Mouse (Mus musculus): ENCODE data around the gene Ciart. TPM values are rescaled to one million over a fixed set of nuclear protein-coding genes. Genes with fewer than 3 reads are reported as not detected.

Gene Ciart
- polyA plus RNA-seq, 1 experiment from 2014 or later: 6.4 TPM

GRCm38 (mm10) chr3:95855502-95856089, 26.5 kb downstream of the Ciart start, which contains the start of gene Prpf3:
Gene Prpf3 (minus strand): TSS chr3:95855885.
- Histone ChIP-seq H3K36me3 (ENCODE audit: insufficient read depth) (peaks cover 31% of the 10 kb centered on the region), H3K4me2 (peak within 1 kb of the TSS; percentile 73), H3K27me3 (ENCODE audit: insufficient read depth, low read length) (no peaks in the 10 kb centered on the region), H3K4me1 (ENCODE audit: insufficient read depth) (no peaks in the 10 kb centered on the region; the same call in 1 of the 2 replicates), H3K9ac (peak within 1 kb of the TSS; percentile 70), H3K9me3 (ENCODE audit: low read depth, low read length) (no peaks in the 10 kb centered on the region), H3K27ac (ENCODE audit: low read depth) (peak within 1 kb of the TSS; percentile 82), H3K4me3 (ENCODE audit: low read depth, low read length) (peak within 1 kb of the TSS; percentile 80)
- TF ChIP-seq CTCF (IDR thresholded peaks at IDR 0.05; ENCODE audit: low read depth): no peak
- ATAC-seq (ENCODE audit: insufficient read depth) (peak; percentile 99), DNase-seq (peak; percentile 97)
- WGBS: under 1% methylated on average over 56 of the region's 56 CpGs

GRCm38 (mm10) chr3:95851317-95851716, 30.7 kb downstream of the Ciart start:
- no peaks in the 10 kb centered on the region for H3K9me3 ChIP-seq (ENCODE audit: low read depth, low read length)
- H3K27ac ChIP-seq (ENCODE audit: low read depth): no peak overlapping the region
- 89% methylated on average over 8 of the region's 8 CpGs for WGBS
- H3K36me3 ChIP-seq (ENCODE audit: insufficient read depth): peaks cover 73% of the 10 kb centered on the region
- no peak for TF ChIP-seq CTCF (IDR thresholded peaks at IDR 0.05; ENCODE audit: low read depth)
- H3K4me1 ChIP-seq (ENCODE audit: insufficient read depth): no peaks in the 10 kb centered on the region; the same call in 1 of the 2 replicates
- no peak overlapping the region for H3K4me3 ChIP-seq (ENCODE audit: low read depth, low read length)
- no peak overlapping the region for H3K9ac ChIP-seq
- no peaks in the 10 kb centered on the region for H3K27me3 ChIP-seq (ENCODE audit: insufficient read depth, low read length)
- ATAC-seq (ENCODE audit: insufficient read depth) (no peak), DNase-seq (no peak)
- no peak overlapping the region for H3K4me2 ChIP-seq

GRCm38 (mm10) chr3:95850611-95851010, 31.4 kb downstream of the Ciart start:
- no peak overlapping the region for H3K4me2 ChIP-seq

GRCm38 (mm10) chr3:95842503-95843214, 39.4 kb downstream of the Ciart start:
- Histone ChIP-seq H3K27ac (ENCODE audit: low read depth) (no peak overlapping the region), H3K4me2 (no peak overlapping the region), H3K9ac (no peak overlapping the region), H3K9me3 (ENCODE audit: low read depth, low read length) (no peaks in the 10 kb centered on the region), H3K4me3 (ENCODE audit: low read depth, low read length) (no peak overlapping the region), H3K36me3 (ENCODE audit: insufficient read depth) (peaks cover 95% of the 10 kb centered on the region), H3K27me3 (ENCODE audit: insufficient read depth, low read length) (no peaks in the 10 kb centered on the region), H3K4me1 (ENCODE audit: insufficient read depth) (no peaks in the 10 kb centered on the region)
- WGBS: 79% methylated on average over 3 of the region's 3 CpGs
- DNase-seq (no peak), ATAC-seq (ENCODE audit: insufficient read depth) (no peak)
- no peak for TF ChIP-seq CTCF (IDR thresholded peaks at IDR 0.05; ENCODE audit: low read depth)

More at GRCm38 (mm10) chr3:95850611-95851010, 31.4 kb downstream of the Ciart start:
- Histone ChIP-seq H3K36me3 (ENCODE audit: insufficient read depth) (peaks cover 80% of the 10 kb centered on the region), H3K9me3 (ENCODE audit: low read depth, low read length) (no peaks in the 10 kb centered on the region), H3K4me1 (ENCODE audit: insufficient read depth) (no peaks in the 10 kb centered on the region; the same call in 1 of the 2 replicates), H3K27ac (ENCODE audit: low read depth) (no peak overlapping the region), H3K9ac (no peak overlapping the region), H3K4me3 (ENCODE audit: low read depth, low read length) (no peak overlapping the region), H3K27me3 (ENCODE audit: insufficient read depth, low read length) (no peaks in the 10 kb centered on the region)
- WGBS: 78% methylated on average over 4 of the region's 4 CpGs
- ATAC-seq (ENCODE audit: insufficient read depth) (no peak), DNase-seq (no peak)
- no peak for TF ChIP-seq CTCF (IDR thresholded peaks at IDR 0.05; ENCODE audit: low read depth)

- H3K9me3 ChIP-seq (ENCODE audit: low read depth, low read length): no peaks in the 10 kb centered on the region
- H3K27ac ChIP-seq (ENCODE audit: low read depth): no peak overlapping the region
- no peaks in the 10 kb centered on the region for H3K27me3 ChIP-seq (ENCODE audit: insufficient read depth, low read length)
- TF ChIP-seq CTCF (IDR thresholded peaks at IDR 0.05; ENCODE audit: low read depth): no peak
- DNase-seq: no peak
- no peak overlapping the region for H3K4me2 ChIP-seq
- H3K4me1 ChIP-seq (ENCODE audit: insufficient read depth): no peaks in the 10 kb centered on the region
- H3K9ac ChIP-seq: no peak overlapping the region
- H3K4me3 ChIP-seq (ENCODE audit: low read depth, low read length): no peak overlapping the region
- ATAC-seq (ENCODE audit: insufficient read depth): no peak
- 93% methylated on average over 2 of the region's 2 CpGs for WGBS
- H3K36me3 ChIP-seq (ENCODE audit: insufficient read depth): peaks cover 90% of the 10 kb centered on the region
Observed at GRCm38 (mm10) chr3:95839250-95839649, 42.8 kb downstream of the Ciart start.

GRCm38 (mm10) chr3:95829053-95829452, 53.0 kb downstream of the Ciart start:
- peaks cover 66% of the 10 kb centered on the region for H3K36me3 ChIP-seq (ENCODE audit: insufficient read depth)
- H3K4me3 ChIP-seq (ENCODE audit: low read depth, low read length): no peak overlapping the region
- no peaks in the 10 kb centered on the region for H3K9me3 ChIP-seq (ENCODE audit: low read depth, low read length)
- H3K9ac ChIP-seq: no peak overlapping the region
- ATAC-seq (ENCODE audit: insufficient read depth) (no peak), DNase-seq (no peak)
- H3K4me1 ChIP-seq (ENCODE audit: insufficient read depth): no peaks in the 10 kb centered on the region
- no peaks in the 10 kb centered on the region for H3K27me3 ChIP-seq (ENCODE audit: insufficient read depth, low read length)
- H3K27ac ChIP-seq (ENCODE audit: low read depth): no peak overlapping the region
- H3K4me2 ChIP-seq: no peak overlapping the region
- TF ChIP-seq CTCF (IDR thresholded peaks at IDR 0.05; ENCODE audit: low read depth): no peak
- WGBS: 96% methylated on average over 4 of the region's 4 CpGs

Other genes starting within 250 kb of the Ciart start
- gene Mcl1, start 223.5 kb downstream of the Ciart start, polyA plus RNA-seq (2014; fragmentation: Nextera tagmentation; extraction: Ambion mirVana): 82.3 and 83.2 TPM in 2 replicates
- gene Adamtsl4, start 194.3 kb downstream of the Ciart start, polyA plus RNA-seq (2014; fragmentation: Nextera tagmentation; extraction: Ambion mirVana): 1.6 and 4.0 TPM in 2 replicates
- gene Ecm1, start 142.7 kb downstream of the Ciart start, polyA plus RNA-seq (2014; fragmentation: Nextera tagmentation; extraction: Ambion mirVana): 23.5 and 27.7 TPM in 2 replicates
- gene Tars2, start 122.0 kb downstream of the Ciart start, polyA plus RNA-seq (2014; fragmentation: Nextera tagmentation; extraction: Ambion mirVana): 47.5 and 52.3 TPM in 2 replicates
- 23.8 and 24.1 TPM in 2 replicates for gene Rprd2, start 63.4 kb downstream of the Ciart start, polyA plus RNA-seq (2014; fragmentation: Nextera tagmentation; extraction: Ambion mirVana)
- 53.7 and 63.7 TPM in 2 replicates for gene Prpf3, start 26.4 kb downstream of the Ciart start, polyA plus RNA-seq (2014; fragmentation: Nextera tagmentation; extraction: Ambion mirVana)
- gene Mrps21, start 10.7 kb downstream of the Ciart start, polyA plus RNA-seq (2014; fragmentation: Nextera tagmentation; extraction: Ambion mirVana): 312 and 328 TPM in 2 replicates
- 51.4 and 55.4 TPM in 2 replicates for gene BC028528, start 9.8 kb upstream of the Ciart start, polyA plus RNA-seq (2014; fragmentation: Nextera tagmentation; extraction: Ambion mirVana)
- 44.5 and 47.9 TPM in 2 replicates for gene Aph1a, start 11.7 kb upstream of the Ciart start, polyA plus RNA-seq (2014; fragmentation: Nextera tagmentation; extraction: Ambion mirVana)
- gene Car14, start 22.4 kb upstream of the Ciart start, polyA plus RNA-seq (2014; fragmentation: Nextera tagmentation; extraction: Ambion mirVana): 10.4 and 12.5 TPM in 2 replicates
- gene Anp32e, start 47.0 kb upstream of the Ciart start, polyA plus RNA-seq (2014; fragmentation: Nextera tagmentation; extraction: Ambion mirVana): 80.5 and 84.0 TPM in 2 replicates
- 36.7 and 37.0 TPM in 2 replicates for gene Plekho1, start 113.8 kb upstream of the Ciart start, polyA plus RNA-seq (2014; fragmentation: Nextera tagmentation; extraction: Ambion mirVana)
- 18.6 and 19.7 TPM in 2 replicates for gene Vps45, start 176.2 kb upstream of the Ciart start, polyA plus RNA-seq (2014; fragmentation: Nextera tagmentation; extraction: Ambion mirVana)
- gene Otud7b, start 222.3 kb upstream of the Ciart start, polyA plus RNA-seq (2014; fragmentation: Nextera tagmentation; extraction: Ambion mirVana): 18.9 and 21.3 TPM in 2 replicates

Measured in lung, embryonic 14.5 days (tissue).